Mouse (Mus musculus) kidney, embryonic 15.5 days (tissue): ENCODE results near the gene Slc37a3. TPM values are rescaled to one million over a fixed set of nuclear protein-coding genes. Genes with fewer than 3 reads are reported as not detected.

Experiments used
- ATAC-seq: fragments of 200-750 bp; cut with Nextera tagmentation; replicated peaks from 2 replicates; pipeline ENCODE4 v1.8.0; 2017; ENCODE audit warnings: moderate TSS enrichment; ENCODE audit not compliant: low FRiP score
- H3K27ac ChIP-seq: fragments of 300-500 bp; sonication (generic); 2 replicates; pipeline ENCODE4 v1.5.1; 2015; ENCODE audit warnings: mild to moderate bottlenecking, inconsistent platforms
- H3K27me3 ChIP-seq: fragments of 300-500 bp; sonication (generic); 2 replicates; pipeline ENCODE4 v1.6.1; 2015; ENCODE audit warnings: inconsistent platforms
- H3K36me3 ChIP-seq: fragments of 300-500 bp; sonication (generic); 2 replicates; pipeline ENCODE4 v1.6.1; 2015; ENCODE audit warnings: inconsistent platforms
- H3K4me1 ChIP-seq: fragments of 300-500 bp; sonication (generic); 2 replicates; pipeline ENCODE4 v1.6.1; 2015; ENCODE audit warnings: inconsistent platforms
- H3K4me2 ChIP-seq: fragments of 300-500 bp; sonication (generic); 2 replicates; pipeline ENCODE4 v1.6.1; 2015; ENCODE audit warnings: moderate library complexity, mild to moderate bottlenecking, inconsistent platforms
- H3K4me3 ChIP-seq: fragments of 300-500 bp; sonication (generic); replicated peaks from 2 replicates; pipeline ENCODE4 v1.5.1; 2015; ENCODE audit warnings: mild to moderate bottlenecking, inconsistent platforms
- H3K9ac ChIP-seq: fragments of 300-500 bp; sonication (generic); 2 replicates; pipeline ENCODE4 v1.6.1; 2015; ENCODE audit warnings: mild to moderate bottlenecking, inconsistent platforms
- H3K9me3 ChIP-seq: fragments of 300-500 bp; sonication (generic); replicated peaks from 2 replicates; pipeline ENCODE4 v1.6.1; 2016; ENCODE audit warnings: inconsistent platforms
- WGBS: fragments of 180-500 bp; shearing (Covaris S2); methylation state at CpG from one replicate; pipeline ENCODE4 v1.1.7; 2015; ENCODE audit warnings: mixed read lengths; 5-methylcytosine and 5-hydroxymethylcytosine counted together
- polyA plus RNA-seq: library from polyadenylated mRNA; unstranded; fragments of >200 nt; fragmentation: Nextera tagmentation; extraction: Ambion mirVana; gene quantifications from 2 replicates; pipeline ENCODE4 v1.2.1, GENCODE M21; 2015

Slc37a3 gene
- polyA plus RNA-seq, 1 experiment from 2014 or later = 53.9 TPM

- H3K36me3 ChIP-seq = peaks cover 66% of the 10 kb centered on the region
- 0 out of 2 replicates have a peak, but pooled peaks cover 6% of the 10 kb centered on the region for H3K4me1 ChIP-seq
- no peaks in the 10 kb centered on the region for H3K27me3 ChIP-seq
- H3K9ac ChIP-seq = no peak overlapping the region
- 21% methylated on average over 12 of the region's 12 CpGs for WGBS
- no peak overlapping the region for H3K4me2 ChIP-seq
- 0 out of 2 replicates have a peak, but pooled peaks have one; percentile 43 for ATAC-seq
- H3K27ac ChIP-seq = no peak overlapping the region
- H3K9me3 ChIP-seq = no peaks in the 10 kb centered on the region
- H3K4me3 ChIP-seq = no peak overlapping the region
Measured at GRCm38 (mm10) chr6:39344020-39344419, 33.5 kb downstream of the Slc37a3 start.

GRCm38 (mm10) chr6:39341798-39342197, 35.7 kb downstream of the Slc37a3 start:
- H3K9ac ChIP-seq = no peak overlapping the region
- H3K4me1 ChIP-seq = 0 out of 2 replicates have a peak, but pooled peaks cover 2% of the 10 kb centered on the region
- H3K4me3 ChIP-seq = no peak overlapping the region
- no peak overlapping the region for H3K27ac ChIP-seq
- H3K36me3 ChIP-seq = peaks cover 73% of the 10 kb centered on the region
- WGBS = 44% methylated on average over 2 of the region's 2 CpGs
- no peak for ATAC-seq
- H3K27me3 ChIP-seq = no peaks in the 10 kb centered on the region
- no peaks in the 10 kb centered on the region for H3K9me3 ChIP-seq
- no peak overlapping the region for H3K4me2 ChIP-seq

- Histone ChIP-seq H3K36me3 (peaks cover 69% of the 10 kb centered on the region), H3K27me3 (no peaks in the 10 kb centered on the region), H3K4me2 (no peak overlapping the region), H3K4me1 (no peaks in the 10 kb centered on the region), H3K9me3 (no peaks in the 10 kb centered on the region), H3K4me3 (no peak overlapping the region), H3K9ac (no peak overlapping the region), H3K27ac (no peak overlapping the region)
- no peak for ATAC-seq
- 91% methylated on average over 8 of the region's 8 CpGs for WGBS
Measured at GRCm38 (mm10) chr6:39338359-39338758, 39.1 kb downstream of the Slc37a3 start.

GRCm38 (mm10) chr6:39334873-39335272, 42.6 kb downstream of the Slc37a3 start:
- H3K27me3 ChIP-seq = no peaks in the 10 kb centered on the region
- H3K4me2 ChIP-seq = no peak overlapping the region
- no peaks in the 10 kb centered on the region for H3K9me3 ChIP-seq
- H3K27ac ChIP-seq = no peak overlapping the region
- ATAC-seq = no peak
- no peak overlapping the region for H3K4me3 ChIP-seq
- H3K36me3 ChIP-seq = peaks cover 47% of the 10 kb centered on the region
- H3K9ac ChIP-seq = no peak overlapping the region
- 95% methylated on average over 3 of the region's 3 CpGs for whole genome bisulfite sequencing
- H3K4me1 ChIP-seq = peaks cover 4% of the 10 kb centered on the region; the same call in 1 of the 2 replicates

GRCm38 (mm10) chr6:39334224-39334623, 43.3 kb downstream of the Slc37a3 start:
- peaks cover 47% of the 10 kb centered on the region for H3K36me3 ChIP-seq
- H3K9me3 ChIP-seq = no peaks in the 10 kb centered on the region
- H3K27ac ChIP-seq = no peak overlapping the region
- H3K4me1 ChIP-seq = peaks cover 4% of the 10 kb centered on the region; the same call in 1 of the 2 replicates
- H3K27me3 ChIP-seq = no peaks in the 10 kb centered on the region
- WGBS = 83% methylated on average over 7 of the region's 7 CpGs
- no peak overlapping the region for H3K9ac ChIP-seq
- no peak overlapping the region for H3K4me3 ChIP-seq
- H3K4me2 ChIP-seq = no peak overlapping the region
- ATAC-seq = no peak

- H3K4me1 ChIP-seq = peaks cover 4% of the 10 kb centered on the region; the same call in 1 of the 2 replicates
- 79% methylated on average over 7 of the region's 7 CpGs for WGBS
- H3K9me3 ChIP-seq = no peaks in the 10 kb centered on the region
- ATAC-seq = no peak
- H3K27ac ChIP-seq = no peak overlapping the region
- H3K36me3 ChIP-seq = peaks cover 30% of the 10 kb centered on the region
- H3K4me2 ChIP-seq = no peak overlapping the region
- H3K4me3 ChIP-seq = no peak overlapping the region
- H3K9ac ChIP-seq = no peak overlapping the region
- no peaks in the 10 kb centered on the region for H3K27me3 ChIP-seq
Measured at GRCm38 (mm10) chr6:39331998-39332700, 45.3 kb downstream of the Slc37a3 start.

- Histone ChIP-seq H3K9ac (no peak overlapping the region), H3K27ac (no peak overlapping the region), H3K4me2 (no peak overlapping the region), H3K4me3 (no peak overlapping the region), H3K4me1 (peaks cover 4% of the 10 kb centered on the region; the same call in 1 of the 2 replicates), H3K27me3 (no peaks in the 10 kb centered on the region), H3K36me3 (peaks cover 24% of the 10 kb centered on the region), H3K9me3 (no peaks in the 10 kb centered on the region)
- no peak for ATAC-seq
- 97% methylated on average over 7 of the region's 7 CpGs for WGBS
Measured at GRCm38 (mm10) chr6:39330981-39331380, 46.5 kb downstream of the Slc37a3 start.

- Histone ChIP-seq H3K36me3 (peaks cover 4% of the 10 kb centered on the region; the same call in 1 of the 2 replicates), H3K4me2 (no peak overlapping the region), H3K4me3 (no peak overlapping the region), H3K9me3 (no peaks in the 10 kb centered on the region), H3K27ac (no peak overlapping the region), H3K9ac (no peak overlapping the region), H3K4me1 (0 out of 2 replicates have a peak, but pooled peaks cover 2% of the 10 kb centered on the region), H3K27me3 (no peaks in the 10 kb centered on the region)
- WGBS = 85% methylated on average over 5 of the region's 5 CpGs
- no peak for ATAC-seq
Measured at GRCm38 (mm10) chr6:39320286-39320685, 57.2 kb downstream of the Slc37a3 start.

- no peak overlapping the region for H3K9ac ChIP-seq
- no peaks in the 10 kb centered on the region; the same call in 1 of the 2 replicates for H3K36me3 ChIP-seq
- H3K4me2 ChIP-seq = no peak overlapping the region
- H3K27me3 ChIP-seq = no peaks in the 10 kb centered on the region
- 0 out of 2 replicates have a peak, but pooled peaks cover 2% of the 10 kb centered on the region for H3K4me1 ChIP-seq
- peak; percentile 74; the same call in 1 of the 2 replicates for ATAC-seq
- H3K4me3 ChIP-seq = no peak overlapping the region
- H3K27ac ChIP-seq = no peak overlapping the region
- H3K9me3 ChIP-seq = no peaks in the 10 kb centered on the region
- 67% methylated on average over 17 of the region's 19 CpGs for WGBS
Measured at GRCm38 (mm10) chr6:39319061-39319761, 58.3 kb downstream of the Slc37a3 start.

- H3K4me2 ChIP-seq = no peak overlapping the region
- H3K9ac ChIP-seq = no peak overlapping the region
- no peak for ATAC-seq
- H3K27ac ChIP-seq = no peak overlapping the region
- no peak overlapping the region for H3K4me3 ChIP-seq
- H3K4me1 ChIP-seq = 0 out of 2 replicates have a peak, but pooled peaks cover 2% of the 10 kb centered on the region
- H3K27me3 ChIP-seq = no peaks in the 10 kb centered on the region
- no peaks in the 10 kb centered on the region for H3K36me3 ChIP-seq
- H3K9me3 ChIP-seq = no peaks in the 10 kb centered on the region
- 88% methylated on average over 2 of the region's 2 CpGs for WGBS
Measured at GRCm38 (mm10) chr6:39318631-39319010, 58.9 kb downstream of the Slc37a3 start.

- no peak overlapping the region for H3K4me3 ChIP-seq
- H3K9me3 ChIP-seq = no peaks in the 10 kb centered on the region
- no peaks in the 10 kb centered on the region for H3K36me3 ChIP-seq
- ATAC-seq = no peak
- no peak overlapping the region for H3K9ac ChIP-seq
- no peaks in the 10 kb centered on the region for H3K27me3 ChIP-seq
- H3K4me1 ChIP-seq = 0 out of 2 replicates have a peak, but pooled peaks cover 2% of the 10 kb centered on the region
- no peak overlapping the region for H3K4me2 ChIP-seq
- H3K27ac ChIP-seq = no peak overlapping the region
- 87% methylated on average over 10 of the region's 10 CpGs for WGBS
Measured at GRCm38 (mm10) chr6:39317854-39318630, 59.4 kb downstream of the Slc37a3 start.
